Mouse (Mus musculus) urinary bladder, adult 2 months (tissue): ENCODE measurements around the gene Slc41a3. TPM values are rescaled to one million over a fixed set of nuclear protein-coding genes. Genes with fewer than 3 reads are reported as not detected.

Source experiments
- DNase-seq: peaks from one replicate; pipeline ENCODE4 v3.0.0; 2022; ENCODE audit warnings: low spot score
- polyA plus RNA-seq: library from polyadenylated mRNA; depleted of rRNA; stranded (reverse); fragments of >200 nt; gene quantifications from 2 replicates; pipeline ENCODE4 v1.2.3, GENCODE M21; 2012; rRNA removed

Gene Slc41a3
- polyA plus RNA-seq: 6.9 and 9.0 TPM in 2 replicates

DNA sequence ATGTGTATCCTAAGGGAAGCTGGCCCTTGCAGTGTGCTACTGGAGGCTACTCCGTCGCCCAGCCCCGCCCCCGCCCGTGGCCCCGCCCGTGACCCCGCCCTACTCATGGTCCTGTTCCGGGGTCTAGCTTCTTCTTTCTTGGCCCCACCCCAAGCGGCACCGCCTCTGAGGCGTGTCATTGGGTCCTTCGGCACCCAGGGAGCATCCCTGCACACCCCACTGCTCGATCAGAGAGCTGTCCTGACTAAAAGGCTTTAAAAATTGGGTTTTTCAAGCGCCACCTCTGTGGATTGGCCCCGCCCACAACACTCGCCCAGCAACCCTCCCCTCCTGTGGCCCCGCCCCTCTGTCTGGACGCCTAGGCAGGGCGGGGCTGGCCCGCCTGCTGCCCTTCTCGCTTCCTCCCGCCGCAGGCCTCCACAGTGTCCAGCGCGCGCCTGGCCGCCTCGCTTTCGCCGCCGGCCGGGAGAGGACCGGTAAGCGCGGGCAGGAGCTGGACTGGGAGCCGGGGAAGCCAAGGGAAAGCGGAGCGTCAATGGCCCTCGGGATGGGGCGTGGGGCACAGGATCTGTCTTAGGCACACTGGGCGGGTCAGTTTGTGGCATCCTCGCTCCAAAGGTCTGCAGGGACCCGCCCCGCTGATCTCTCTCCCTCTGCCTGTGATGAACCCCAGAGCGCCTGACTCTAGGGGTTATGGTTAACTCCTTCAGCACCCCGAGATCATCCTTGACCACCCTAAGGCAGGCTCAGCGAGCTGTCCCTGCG, at the start of gene Slc41a3:
TSS of gene Slc41a3 (plus strand) at position 193 of the 765 bp plus-strand sequence.
- DNase-seq: peak; percentile 81

DNA sequence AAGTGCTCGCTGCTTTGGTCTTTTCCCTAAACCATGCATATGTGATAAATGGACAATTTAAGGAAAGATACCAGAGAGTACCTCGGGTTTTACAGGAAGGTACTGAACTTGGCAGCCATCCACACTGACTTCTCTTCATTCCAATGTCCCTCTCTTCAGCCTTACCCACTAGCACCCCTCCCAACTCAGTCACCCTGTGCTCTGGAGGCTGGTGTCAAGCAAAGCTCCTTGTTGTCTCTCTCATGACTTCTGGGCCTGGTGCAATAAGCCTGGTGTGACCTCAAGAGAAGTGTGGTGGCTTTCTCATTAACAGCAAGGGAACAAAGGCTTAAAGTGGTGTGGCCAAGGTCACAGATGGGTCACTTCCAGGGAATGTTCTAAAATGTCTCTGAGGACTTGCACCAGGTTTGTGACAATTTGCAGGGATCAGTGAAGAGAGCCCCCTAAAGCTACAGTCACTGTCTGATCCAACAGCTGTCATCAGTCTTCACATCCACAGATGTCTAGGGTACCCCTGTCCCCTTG, 47.9 kb upstream of the Slc41a3 start:
- DNase-seq: no peak

DNA sequence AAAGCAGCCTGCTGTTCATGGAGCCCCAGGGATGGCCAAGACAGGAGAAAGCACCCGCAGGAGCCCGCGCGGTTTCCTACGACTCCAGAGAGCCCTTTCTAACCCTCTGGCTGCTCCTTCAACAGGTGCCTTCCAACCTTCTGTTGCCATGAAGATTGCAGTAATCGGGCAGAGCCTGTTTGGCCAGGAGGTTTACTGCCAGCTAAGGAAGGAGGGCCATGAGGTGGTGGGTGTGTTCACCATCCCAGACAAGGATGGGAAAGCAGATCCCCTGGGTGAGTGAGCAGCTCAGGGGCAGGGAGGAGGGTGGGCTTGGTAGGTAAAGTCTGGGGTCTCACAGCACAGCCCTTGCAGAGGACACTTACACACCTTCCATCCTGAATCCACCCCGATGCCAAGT, 47.4 kb upstream of the Slc41a3 start:
- DNase-seq: no peak

DNA sequence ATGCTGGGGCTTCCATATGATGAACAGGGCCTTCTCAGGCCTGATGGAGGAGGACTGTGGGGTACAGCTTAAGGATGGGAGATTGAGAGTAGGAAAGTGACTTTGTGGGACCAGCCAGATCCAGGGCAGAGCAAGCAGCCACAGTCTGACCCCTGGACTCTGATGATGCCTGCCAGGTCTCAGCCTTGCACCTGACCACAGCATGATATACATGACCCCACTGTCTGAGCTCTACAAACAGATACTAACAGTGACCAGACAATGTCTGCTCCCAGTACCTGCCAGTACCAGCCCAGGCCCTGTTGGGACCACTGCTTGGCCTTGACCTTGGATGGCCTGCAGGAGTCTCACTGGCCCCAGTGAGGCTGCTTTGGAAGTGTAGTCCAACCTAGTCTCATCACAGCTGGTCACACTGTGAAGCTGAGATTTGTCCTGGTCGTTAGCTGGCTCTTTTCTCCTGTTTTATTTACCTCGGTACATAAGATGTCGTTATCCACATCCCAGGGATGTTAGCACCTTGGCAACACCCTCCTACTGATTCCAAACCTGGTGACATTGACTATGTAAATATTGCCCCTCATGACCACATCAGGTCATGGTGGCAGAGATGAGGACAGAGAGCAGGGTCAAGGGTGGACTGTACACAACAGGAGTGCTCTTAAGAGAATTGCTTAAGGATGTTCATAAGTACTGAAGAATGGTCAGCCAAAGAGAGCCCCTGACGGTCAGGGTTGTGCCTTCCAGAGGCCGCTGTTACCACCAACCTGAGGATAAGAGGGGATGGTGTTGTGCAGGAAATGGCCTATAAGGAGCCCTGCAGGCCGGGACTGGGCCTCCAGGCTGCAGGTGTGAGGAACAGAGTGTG, 46.5 kb upstream of the Slc41a3 start:
- DNase-seq: no peak

DNA sequence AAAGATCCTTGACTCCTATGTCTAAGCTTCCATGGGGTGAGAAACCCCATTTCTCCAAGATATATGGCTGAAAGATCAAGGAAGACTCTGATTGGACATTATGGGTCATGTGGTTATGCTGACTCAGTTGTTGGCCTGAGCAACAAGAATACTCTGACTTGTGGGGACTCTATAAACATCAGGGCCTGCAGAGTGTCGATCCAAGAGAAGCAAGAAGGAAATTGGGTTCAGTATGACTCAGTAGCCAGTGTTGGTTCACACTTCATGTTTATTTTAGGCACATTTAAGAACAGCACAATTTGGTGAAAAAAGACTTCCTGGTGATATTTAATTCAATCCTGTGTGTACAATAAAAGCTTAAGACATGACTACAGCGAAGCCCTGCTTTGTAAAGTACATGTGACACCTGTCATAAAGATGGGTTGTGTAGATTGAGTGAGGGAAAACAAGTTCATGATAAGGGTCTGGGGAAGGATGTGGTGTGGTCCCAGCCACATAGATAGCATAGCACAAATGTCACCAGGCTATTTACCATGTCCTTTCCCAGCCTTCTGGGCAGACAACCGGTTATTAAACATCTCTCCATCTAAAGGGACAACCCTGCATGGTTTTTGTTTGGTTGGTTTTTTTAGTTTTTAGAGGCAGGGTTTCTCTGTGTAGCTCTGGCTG, 44.0 kb upstream of the Slc41a3 start:
- no peak for DNase-seq

DNA sequence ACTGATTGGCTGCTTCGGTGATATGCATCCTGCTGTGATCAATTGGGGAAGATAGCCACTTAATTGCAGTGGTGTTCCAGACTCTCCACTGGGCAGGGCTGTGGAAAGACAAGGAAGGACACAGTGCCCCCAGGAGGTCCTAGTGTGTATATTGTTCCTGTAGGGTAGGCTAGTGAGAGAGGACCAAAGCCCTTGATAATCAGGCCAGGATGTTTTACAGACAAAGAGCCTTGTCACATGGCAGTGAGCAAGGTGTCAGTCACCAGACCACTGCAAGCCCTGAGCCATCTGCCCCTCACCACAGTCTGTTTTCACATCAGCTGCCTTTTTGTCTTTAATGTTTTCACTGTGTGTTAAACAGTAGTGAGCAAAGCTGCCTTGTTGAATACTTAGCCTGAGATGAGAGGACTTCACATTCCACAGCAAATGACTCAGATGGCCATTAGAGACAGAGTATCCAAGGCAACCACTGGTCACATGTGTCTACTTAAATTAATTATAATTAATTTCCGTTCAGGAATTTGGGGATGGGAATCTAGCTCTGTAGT, 43.2 kb upstream of the Slc41a3 start:
- no peak for DNase-seq

DNA sequence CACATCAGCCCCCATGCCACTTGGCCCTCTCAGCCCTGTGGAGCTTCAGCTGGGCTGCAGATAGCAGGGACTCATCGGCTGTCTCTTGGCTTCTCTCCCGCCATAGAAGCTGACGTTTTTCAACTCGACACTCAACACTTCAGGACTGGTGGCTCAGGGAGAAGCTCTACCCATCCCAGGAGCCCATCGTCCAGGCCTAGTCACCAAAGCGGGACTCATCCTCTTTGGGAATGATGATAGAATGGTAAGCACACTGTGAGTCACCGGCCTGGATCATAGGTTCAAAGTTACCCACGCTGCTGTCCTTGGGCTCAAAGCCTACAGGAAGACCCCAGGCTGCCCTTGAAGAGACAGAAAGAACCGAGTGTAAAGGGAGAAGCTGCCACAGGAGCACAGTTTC, 40.3 kb upstream of the Slc41a3 start:
- DNase-seq: peak; percentile 11

DNA sequence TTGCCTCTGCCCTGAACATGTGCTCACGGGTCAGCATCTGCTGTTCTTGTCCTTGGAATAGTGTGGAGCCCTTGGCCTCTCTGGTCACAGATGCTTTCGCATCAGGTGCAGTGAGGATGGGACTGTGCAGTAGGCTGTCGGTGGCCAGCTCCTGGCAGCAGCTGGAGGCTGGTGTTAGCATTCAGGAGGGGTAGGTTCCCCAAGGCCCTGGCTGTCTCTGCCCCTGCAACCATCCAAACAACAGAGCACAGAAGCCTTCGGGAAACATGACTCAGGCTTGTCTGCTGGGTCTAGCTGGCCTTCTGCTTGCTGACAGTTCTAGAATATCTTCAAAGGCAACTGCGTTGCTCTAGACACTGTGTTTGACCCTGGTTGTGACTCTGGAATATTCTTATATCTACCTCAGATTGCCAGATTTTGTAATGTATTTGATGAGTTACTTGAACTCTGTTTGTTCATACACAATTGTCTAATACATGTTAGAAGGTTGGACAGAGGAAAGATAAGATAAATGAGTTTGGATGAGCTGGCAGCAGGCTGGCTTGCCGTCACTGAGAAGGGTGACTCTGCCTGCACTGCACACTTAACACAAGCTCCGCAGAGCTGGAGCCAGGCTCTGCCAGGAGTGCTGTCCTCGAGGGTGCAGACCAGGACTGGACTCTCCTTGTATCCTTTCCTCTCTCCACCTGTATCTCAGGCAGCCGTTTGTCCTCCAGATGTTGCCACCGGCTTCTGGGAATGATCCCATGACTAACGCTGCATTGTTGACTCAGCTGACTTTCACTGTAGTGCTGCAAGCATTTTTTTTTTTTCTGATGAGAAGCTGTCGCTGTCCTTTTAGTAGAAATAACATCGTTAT, 38.9 kb upstream of the Slc41a3 start:
- DNase-seq: peak; percentile 11

DNA sequence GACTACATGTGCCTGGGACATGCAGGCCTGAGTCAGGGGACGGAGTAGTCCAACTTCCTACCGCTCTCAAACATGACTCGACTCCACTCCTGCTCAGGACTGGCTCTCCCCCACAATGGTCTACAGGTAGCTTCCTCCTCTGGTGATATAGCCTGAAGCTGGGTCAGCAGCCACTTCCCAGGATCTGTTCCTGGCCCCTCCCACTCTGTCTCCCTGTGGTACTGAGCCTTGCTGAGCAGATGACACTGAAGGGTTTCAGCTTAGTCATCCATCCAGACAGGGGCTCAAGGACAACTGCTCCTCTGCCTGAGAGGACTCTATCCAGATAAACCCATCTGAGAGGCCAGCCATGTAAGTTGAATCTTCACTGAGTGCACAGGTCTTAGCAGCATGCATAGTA, 37.0 kb upstream of the Slc41a3 start:
- DNase-seq: peak; percentile 9

DNA sequence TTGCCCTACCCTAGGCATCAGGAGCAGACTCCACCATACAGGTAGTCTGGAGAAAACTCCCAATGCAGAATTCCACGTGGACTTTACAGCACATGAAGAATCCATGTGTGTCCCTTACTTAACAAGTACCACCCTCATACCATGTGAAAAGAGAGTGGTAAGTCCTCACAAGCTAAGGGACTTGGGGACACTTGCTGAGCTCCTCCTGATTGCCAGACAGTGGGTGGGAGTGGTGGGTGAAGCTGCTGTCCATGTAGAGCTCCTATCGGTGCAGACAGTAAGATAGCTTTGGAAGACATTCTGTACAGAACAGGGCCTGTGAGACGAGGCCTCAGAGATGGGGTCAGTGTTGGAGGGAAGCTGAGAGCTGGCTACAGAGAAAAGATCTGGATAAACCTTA, 36.6 kb upstream of the Slc41a3 start:
- DNase-seq: no peak

DNA sequence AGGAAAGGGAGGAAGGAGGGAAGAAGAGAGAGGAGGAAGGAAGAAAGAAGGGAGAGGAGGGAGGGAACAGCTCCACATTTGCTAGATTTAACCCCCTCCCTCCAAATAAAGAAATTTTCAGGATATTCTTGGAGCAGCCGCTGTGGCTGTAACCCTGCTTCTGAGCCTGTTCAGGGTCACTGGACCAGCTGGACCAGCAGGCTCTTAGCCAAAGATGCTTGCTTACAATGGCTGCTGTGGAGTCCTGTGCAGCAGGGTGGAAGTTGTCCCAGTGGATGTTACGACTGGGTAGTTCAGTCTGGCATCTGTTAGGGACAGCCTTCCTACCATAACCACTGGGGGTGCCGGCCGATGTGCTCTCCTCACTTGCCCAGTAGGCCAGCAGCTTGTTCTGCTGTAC, 35.8 kb upstream of the Slc41a3 start:
- DNase-seq: no peak

DNA sequence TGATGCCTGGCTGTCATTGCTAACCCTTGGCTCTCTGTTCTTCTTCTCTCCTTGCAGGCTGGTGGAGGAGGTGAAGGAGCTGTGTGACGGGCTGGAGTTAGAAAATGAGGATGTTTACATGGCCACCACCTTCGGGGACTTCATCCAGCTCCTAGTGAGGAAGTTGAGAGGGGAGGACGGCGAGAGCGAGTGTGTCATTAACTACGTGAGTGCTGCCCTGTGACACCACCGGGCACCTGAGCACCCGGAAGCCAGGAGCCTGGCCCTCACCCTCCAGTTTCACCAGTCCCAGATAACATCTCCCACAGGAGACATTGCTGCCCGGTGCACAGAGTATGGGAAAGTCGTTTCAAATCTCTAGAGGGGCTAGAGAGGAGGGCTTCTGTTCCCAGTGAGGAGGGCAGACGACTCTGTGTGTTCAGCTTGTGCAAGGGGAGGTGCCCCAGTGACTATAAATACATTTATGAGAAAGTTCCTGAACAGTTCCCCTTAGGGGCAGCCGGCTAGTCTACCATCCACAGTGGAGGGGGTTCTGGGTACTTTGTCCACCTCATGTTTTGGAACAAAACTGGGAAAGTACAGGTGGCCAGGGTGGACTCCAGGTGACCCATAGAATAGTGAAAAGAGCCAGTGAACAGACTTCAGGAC, 34.7 kb upstream of the Slc41a3 start:
- peak; percentile 13 for DNase-seq

DNA sequence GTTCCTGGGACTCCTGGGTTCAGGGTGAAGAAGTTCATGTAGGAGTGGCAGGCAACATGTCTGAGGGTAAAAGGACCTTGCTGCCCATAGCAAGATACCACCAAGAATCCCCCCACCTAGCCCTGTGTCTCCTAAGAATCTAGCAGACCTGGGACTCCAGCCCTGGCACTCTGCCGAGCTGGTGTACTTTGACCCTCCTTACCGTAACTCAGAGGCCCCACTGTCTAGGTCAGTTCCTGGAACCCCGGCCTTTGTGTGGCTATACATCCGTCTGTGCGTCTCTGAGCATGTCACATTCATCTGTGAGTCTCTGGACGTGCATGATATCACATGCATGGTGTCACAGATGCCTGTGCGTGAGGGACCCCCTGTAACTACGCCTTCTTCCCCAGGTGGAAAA, 34.1 kb upstream of the Slc41a3 start:
- no peak for DNase-seq

DNA sequence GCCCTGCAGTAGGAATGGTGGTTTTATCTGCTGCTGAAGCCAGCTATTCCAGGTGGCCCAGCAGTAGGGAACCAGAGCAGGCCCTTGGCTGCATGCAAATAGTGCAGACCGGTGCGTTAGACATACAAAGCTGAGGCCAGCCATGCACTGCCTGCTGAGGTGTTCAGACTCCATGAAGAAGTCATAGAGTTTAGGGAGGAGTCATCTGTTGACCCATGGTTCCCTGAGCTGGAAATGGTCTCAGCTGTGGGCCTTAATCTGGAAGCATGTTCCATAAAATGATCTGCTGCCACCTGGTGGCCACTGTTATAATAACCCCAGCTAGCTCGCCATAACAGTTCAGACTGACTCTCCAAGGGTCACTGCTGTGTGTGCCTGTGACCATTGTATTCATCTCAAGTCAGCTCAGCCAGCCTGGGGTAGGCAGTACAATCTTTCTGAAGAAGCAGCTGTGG, 29.2 kb upstream of the Slc41a3 start:
- DNase-seq: peak; percentile 53

DNA sequence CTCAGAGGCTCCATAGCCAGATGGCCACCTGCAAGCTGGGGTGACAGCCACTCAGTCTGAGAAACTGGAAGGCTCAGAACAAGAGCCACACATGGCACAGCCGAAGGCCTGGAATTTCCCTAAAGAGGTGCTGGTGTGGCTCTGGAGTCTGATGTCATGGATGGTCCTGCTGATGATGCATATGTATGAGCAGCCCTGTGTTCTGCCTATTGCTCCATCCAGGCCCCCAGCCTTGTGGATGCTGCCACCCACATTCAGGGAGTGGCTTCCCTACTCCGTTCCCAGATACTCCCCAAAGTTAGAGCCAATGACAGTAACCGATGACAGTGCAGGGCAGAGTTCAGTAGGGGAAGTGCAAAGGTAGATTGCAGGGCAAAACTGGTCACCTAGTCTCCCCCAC, 26.4 kb upstream of the Slc41a3 start:
- DNase-seq: no peak

DNA sequence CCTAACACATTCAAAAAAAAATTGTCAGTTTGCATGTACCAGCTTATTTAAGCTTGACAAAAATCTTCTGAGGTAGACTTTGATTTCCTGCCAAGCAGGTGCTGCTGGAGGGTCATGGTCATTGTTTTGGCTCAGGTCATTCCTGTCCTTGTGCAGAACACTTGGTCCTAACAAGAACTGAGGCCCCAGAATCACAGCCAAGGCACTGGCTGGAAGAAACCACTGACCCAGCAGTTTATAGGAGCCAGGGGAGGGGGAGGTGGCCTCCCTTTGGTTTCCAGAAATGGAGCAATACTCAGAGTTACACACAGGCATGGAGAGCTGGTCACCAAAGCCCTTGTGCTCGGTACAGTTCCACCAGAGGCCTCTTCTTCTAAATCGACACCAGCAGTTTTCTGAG, 22.2 kb upstream of the Slc41a3 start:
- DNase-seq: no peak

DNA sequence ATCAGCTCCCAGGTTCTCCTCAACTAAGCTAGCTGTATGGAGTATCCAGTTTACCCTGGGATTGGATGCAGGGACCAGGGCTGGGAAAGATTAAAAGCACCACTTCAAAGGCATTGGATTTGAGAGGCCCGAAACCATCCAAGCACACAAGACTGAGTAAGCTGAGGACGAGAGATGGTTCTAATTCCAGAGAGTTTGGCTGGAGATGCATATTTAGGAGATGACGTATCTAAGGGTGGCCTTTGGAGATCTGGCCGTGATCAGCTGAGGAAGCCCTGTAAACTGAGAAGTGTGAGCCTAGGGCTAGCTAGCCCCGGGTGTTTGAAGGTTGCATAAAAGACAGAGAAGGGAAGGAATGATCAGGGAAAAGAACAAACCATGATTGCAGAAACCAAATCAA, 16.4 kb upstream of the Slc41a3 start:
- no peak for DNase-seq

DNA sequence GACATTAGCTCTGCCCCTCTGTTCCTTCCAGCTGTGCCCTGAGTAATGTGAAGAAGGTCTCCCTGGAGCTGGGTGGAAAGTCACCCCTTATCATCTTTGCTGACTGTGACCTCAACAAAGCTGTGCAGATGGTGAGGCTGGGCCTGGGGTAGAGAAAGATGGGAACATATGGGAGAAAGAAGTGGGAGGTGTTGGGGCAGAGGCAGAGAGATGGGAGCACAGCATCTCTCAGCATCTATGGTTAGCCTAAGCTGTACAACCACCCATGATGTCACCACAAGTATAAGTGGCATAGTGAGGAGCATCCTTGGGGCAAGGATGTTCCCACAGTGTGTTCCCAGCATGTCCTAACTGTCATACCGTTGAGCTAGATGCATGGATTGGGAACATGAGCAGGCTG, 13.8 kb upstream of the Slc41a3 start:
- DNase-seq: no peak

DNA sequence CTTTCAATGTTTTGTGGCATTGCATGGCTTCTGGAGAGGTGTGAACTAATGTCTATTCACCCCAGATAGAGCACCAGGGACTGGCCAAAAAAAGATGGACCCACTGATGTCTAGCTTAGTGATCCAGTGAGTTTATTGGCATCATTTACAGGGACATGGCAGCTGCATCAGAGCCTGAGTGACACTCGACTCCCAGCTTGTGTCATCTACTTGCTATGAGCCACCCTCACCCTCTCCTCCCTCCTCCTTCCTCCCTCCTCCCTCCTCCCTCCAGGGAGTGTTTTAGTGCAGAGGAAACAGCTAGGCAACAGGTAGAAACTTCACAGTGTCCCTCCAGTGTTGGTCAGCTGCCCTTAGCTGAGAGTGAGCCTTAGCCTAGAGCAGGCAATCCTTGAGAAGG, 9.6 kb upstream of the Slc41a3 start:
- no peak for DNase-seq

DNA sequence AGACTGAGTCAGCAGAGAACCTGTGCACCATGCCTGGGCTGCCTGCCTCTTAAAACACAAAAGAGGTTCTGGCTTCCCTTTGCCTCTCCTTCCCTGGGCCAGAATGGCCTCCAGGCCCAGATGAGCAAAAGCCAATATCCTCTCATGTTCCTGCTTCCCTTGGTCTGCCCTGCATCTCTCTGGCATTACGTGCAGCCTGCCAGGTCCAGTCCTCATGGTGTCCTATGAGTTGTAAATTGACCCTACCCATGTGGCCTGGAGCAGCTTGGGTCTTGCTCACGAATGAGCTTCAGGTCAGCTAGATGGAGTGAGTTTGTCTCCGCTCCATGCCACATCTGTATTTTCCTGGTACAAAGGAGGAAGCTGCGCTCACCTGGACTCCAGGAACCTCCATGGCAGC, 7.5 kb upstream of the Slc41a3 start:
- DNase-seq: no peak
